9 mouse cellular contexts compared by ENCODE assay signal in genomic region chr2:4542629-4543416, GRCm38 (mm10).
A peak's percentile ranks its signal among the peaks of the same experiment; 100 is the strongest.
DNase-seq lines count a peak whose midpoint lies in the region; ATAC-seq and TF ChIP-seq lines count a peak whose summit lies in the region.
"Had no signal": no experiment of that assay in that cellular context is flagged by ENCODE, and none has a peak within 500 bp of the region (broad histone marks: within the 10 kb centered on the region; RNA-seq: fewer than 3 reads in every experiment).

No protein-coding gene starts in this region.

- H3K9me3 ChIP-seq in intestine, embryonic 16.5 days (ENCODE audit: control insufficient read depth, low read length) = no peaks in the 10 kb centered on the region
- H3K9me3 ChIP-seq: liver, embryonic 13.5 days had no signal

- H3K27ac ChIP-seq in intestine, embryonic 16.5 days (ENCODE audit: low read length) = no peak overlapping the region
- peak overlapping the region; percentile 15; the same call in 1 of the 2 replicates for H3K27ac ChIP-seq in small intestine, adult 2 months (ENCODE audit: insufficient read depth, low read depth, low read length)
- H3K27ac ChIP-seq: liver, embryonic 13.5 days had no signal

- H3K4me3 ChIP-seq in intestine, embryonic 16.5 days (ENCODE audit: low read length) = no peak overlapping the region
- H3K4me3 ChIP-seq in small intestine, adult 2 months (ENCODE audit: low read depth, low read length) = no peak overlapping the region
- H3K4me3 ChIP-seq: liver, embryonic 13.5 days had no signal

- WGBS in intestine, embryonic 16.5 days = 60% methylated on average over 11 of the region's 11 CpGs
- WGBS in small intestine, adult 2 months = 68% methylated on average over 11 of the region's 11 CpGs

- ATAC-seq in intestine, embryonic 16.5 days = peak; percentile 36; the same call in 1 of the 2 replicates

- no peak overlapping the region for H3K9ac ChIP-seq in intestine, embryonic 16.5 days (ENCODE audit: low read depth, low read length)
- H3K9ac ChIP-seq: liver, embryonic 13.5 days had no signal

- peaks cover 9% of the 10 kb centered on the region for H3K4me1 ChIP-seq in intestine, embryonic 16.5 days (ENCODE audit: control insufficient read depth, insufficient read depth, low read length)
- H3K4me1 ChIP-seq in small intestine, adult 2 months (ENCODE audit: control insufficient read depth, insufficient read depth, insufficient read length, low read length) = peaks cover 6% of the 10 kb centered on the region; the same call in 1 of the 2 replicates

- no peaks in the 10 kb centered on the region for H3K36me3 ChIP-seq in intestine, embryonic 16.5 days (ENCODE audit: control insufficient read depth, insufficient read depth, low read length)
- no peaks in the 10 kb centered on the region for H3K36me3 ChIP-seq in small intestine, adult 2 months (ENCODE audit: control insufficient read depth, insufficient read depth, low read length)
- H3K36me3 ChIP-seq: liver, embryonic 13.5 days had no signal

- peak; percentile 83 for DNase-seq in MN1 (ENCODE audit: low spot score)
- DNase-seq in adrenal gland, postnatal 14 days = peak; percentile 60
- DNase-seq in heart, adult 18-20 months = peak; percentile 81 to 92
- no peak for DNase-seq in layer of hippocampus, adult 18-20 months (ENCODE audit: low spot score in 2 of 2)
- no peak for DNase-seq in cerebellum, adult 18-20 months
- DNase-seq in right cerebral cortex, postnatal 14 days = no peak
- DNase-seq: liver, embryonic 13.5 days had no signal

- H3K27me3 ChIP-seq in intestine, embryonic 16.5 days (replicated peaks; ENCODE audit: control insufficient read depth, insufficient read depth, low read length) = no peaks in the 10 kb centered on the region
- H3K27me3 ChIP-seq in small intestine, adult 2 months (ENCODE audit: control insufficient read depth, insufficient read depth, low read length) = no peaks in the 10 kb centered on the region

- no peak overlapping the region for H3K4me2 ChIP-seq in intestine, embryonic 16.5 days (ENCODE audit: low read depth, low read length)
- H3K4me2 ChIP-seq: liver, embryonic 13.5 days had no signal

- no peak for TF ChIP-seq CTCF in small intestine, adult 2 months (IDR thresholded peaks at IDR 0.05; ENCODE audit: extremely low read depth, insufficient read length, insufficient replicate concordance, low read depth, low read length)

- TF ChIP-seq POLR2A in small intestine, adult 2 months (IDR thresholded peaks at IDR 0.05; ENCODE audit: low read depth, low read length) = no peak

Comparison
In these comparisons a context has a peak if more than half of its experiments do, and no peak if none do; other contexts are left out.
1. DNase-seq: peak in MN1 (single experiment), adrenal gland, postnatal 14 days (single experiment) and heart, adult 18-20 months (2 of 2); none in layer of hippocampus, adult 18-20 months (0 of 2), cerebellum, adult 18-20 months (0 of 2) and right cerebral cortex, postnatal 14 days (single experiment).